Mouse (Mus musculus) hindbrain, embryonic 13.5 days (tissue): ENCODE measurements at regions not wholly inside any gene's neighbourhood (a gene's known extent, or its start where the extent isn't known, plus 50 kb on each side); places are given as distances from the start of the nearest gene placed in this dataset.

Source experiments
- ATAC-seq: fragments of 200-750 bp; cut with Nextera tagmentation; 2 replicates; pipeline ENCODE4 v1.8.0; 2017; ENCODE audit warnings: moderate TSS enrichment; ENCODE audit not compliant: low FRiP score
- H3K27ac ChIP-seq: fragments of 300-500 bp; sonication (generic); 2 replicates; pipeline ENCODE4 v1.5.1; 2015; ENCODE audit warnings: inconsistent platforms, mild to moderate bottlenecking, moderate library complexity
- H3K27me3 ChIP-seq: fragments of 300-500 bp; sonication (generic); 2 replicates; pipeline ENCODE4 v1.6.1; 2015; ENCODE audit warnings: mild to moderate bottlenecking, inconsistent platforms
- H3K36me3 ChIP-seq: fragments of 300-500 bp; sonication (generic); 2 replicates; pipeline ENCODE4 v1.6.1; 2015; ENCODE audit warnings: mild to moderate bottlenecking, inconsistent platforms
- H3K4me1 ChIP-seq: fragments of 300-500 bp; sonication (generic); replicated peaks from 2 replicates; pipeline ENCODE4 v1.6.1; 2015; ENCODE audit warnings: inconsistent platforms
- H3K4me2 ChIP-seq: fragments of 300-500 bp; sonication (generic); 2 replicates; pipeline ENCODE4 v1.6.1; 2015; ENCODE audit warnings: inconsistent platforms, mild to moderate bottlenecking, moderate library complexity
- H3K4me3 ChIP-seq: fragments of 300-500 bp; sonication (generic); 2 replicates; pipeline ENCODE4 v1.5.1; 2015; ENCODE audit warnings: mild to moderate bottlenecking, inconsistent platforms
- H3K9ac ChIP-seq: fragments of 300-500 bp; sonication (generic); 2 replicates; pipeline ENCODE4 v1.6.1; 2015; ENCODE audit warnings: mild to moderate bottlenecking, inconsistent platforms
- H3K9me3 ChIP-seq: fragments of 300-500 bp; sonication (generic); 2 replicates; pipeline ENCODE4 v1.6.1; 2016; ENCODE audit warnings: inconsistent platforms
- WGBS: fragments of 180-500 bp; shearing (Covaris S2); methylation state at CpG from one replicate; pipeline ENCODE4 v1.1.7; 2015; 5-methylcytosine and 5-hydroxymethylcytosine counted together

DNA sequence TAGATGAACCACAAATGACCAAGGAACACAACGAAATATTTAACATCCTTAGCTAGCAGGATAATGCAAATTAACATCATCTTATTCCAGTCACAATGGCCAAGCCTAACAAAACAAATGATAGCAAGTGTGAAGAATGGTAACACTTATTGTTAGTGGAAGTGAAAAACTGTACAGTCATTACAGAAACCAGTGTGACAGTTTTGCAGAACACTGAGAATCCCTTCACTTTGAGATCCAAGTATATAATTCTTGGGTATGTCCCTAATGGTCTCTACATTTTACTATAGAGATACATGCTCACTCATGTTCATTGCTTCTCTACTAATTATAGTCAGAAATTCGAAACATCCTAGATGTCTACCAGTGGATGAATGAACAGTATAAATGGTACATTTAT lies 212.3 kb downstream of the Tmem161b start:
- no peak for ATAC-seq
- WGBS, result 75% methylated on average over 2 of the region's 2 CpGs

DNA sequence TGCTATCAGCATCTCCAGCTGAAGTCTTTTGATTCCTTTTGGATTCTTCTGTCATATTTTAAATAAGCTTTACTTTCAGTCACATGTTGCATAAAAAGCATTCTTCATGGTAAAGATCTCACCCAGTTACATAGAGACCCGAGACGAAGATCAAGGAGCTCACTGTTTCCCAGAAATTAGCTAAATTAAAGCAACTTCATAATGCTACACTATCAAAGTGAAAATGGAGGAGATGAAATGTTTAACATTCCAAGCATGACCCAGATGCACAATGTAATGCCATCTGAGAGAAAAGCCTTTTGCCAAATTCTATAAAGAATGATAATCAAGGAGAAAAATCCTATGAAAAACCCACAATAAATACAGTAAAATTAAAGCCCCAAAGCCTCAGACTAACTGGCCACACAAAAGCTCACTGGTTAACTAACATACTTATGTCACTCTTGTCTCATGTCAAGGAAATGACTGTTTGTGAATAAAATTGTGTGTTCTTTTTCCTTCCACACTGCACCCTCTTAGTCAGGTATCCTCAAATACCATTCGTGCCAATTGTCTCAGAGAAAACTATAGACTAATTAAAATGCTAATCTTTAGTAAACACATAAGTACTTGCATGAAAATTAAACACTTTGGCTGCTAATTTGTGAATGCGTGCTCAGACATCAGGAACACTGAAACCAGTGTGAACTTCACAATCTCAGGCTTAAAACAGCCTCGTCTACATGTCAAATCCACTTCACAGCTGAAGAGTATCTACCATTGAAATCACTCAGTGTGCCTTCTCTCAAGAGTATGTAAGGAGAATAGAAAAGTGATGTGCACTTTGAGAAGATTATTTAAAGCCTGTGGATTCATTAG lies 215.7 kb downstream of the Tmem161b start:
- Histone ChIP-seq H3K4me1 (no peaks in the 10 kb centered on the region), H3K4me2 (no peak overlapping the region)
- 70% methylated on average over 5 of the region's 5 CpGs for WGBS

More for the DNA sequence above, 212.3 kb downstream of the Tmem161b start:
- H3K27me3 ChIP-seq, result no peaks in the 10 kb centered on the region
- no peak overlapping the region for H3K4me2 ChIP-seq
- H3K27ac ChIP-seq, result no peak overlapping the region
- H3K36me3 ChIP-seq, result no peaks in the 10 kb centered on the region
- no peak overlapping the region for H3K4me3 ChIP-seq
- H3K9me3 ChIP-seq, result no peaks in the 10 kb centered on the region
- no peak overlapping the region for H3K9ac ChIP-seq
- no peaks in the 10 kb centered on the region for H3K4me1 ChIP-seq

DNA sequence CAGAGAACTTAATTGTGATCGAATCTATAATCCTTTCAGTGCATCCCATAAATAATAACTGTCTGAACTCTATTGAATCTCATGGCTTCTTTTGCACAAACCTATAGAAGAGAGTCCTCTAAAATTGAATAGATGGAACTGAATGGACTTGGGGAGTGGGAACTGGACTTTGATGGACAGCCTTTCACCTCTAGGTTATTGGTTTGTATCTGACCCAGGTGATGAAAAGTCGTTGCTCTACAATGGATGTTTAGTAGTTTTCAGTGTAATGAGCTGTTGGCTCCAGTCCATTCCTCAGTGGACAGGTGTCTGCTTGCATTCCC lies 216.3 kb downstream of the Tmem161b start:
- Histone ChIP-seq H3K36me3 (no peaks in the 10 kb centered on the region), H3K4me1 (no peaks in the 10 kb centered on the region), H3K4me2 (no peak overlapping the region), H3K27ac (no peak overlapping the region), H3K9me3 (no peaks in the 10 kb centered on the region), H3K4me3 (no peak overlapping the region), H3K27me3 (no peaks in the 10 kb centered on the region), H3K9ac (no peak overlapping the region)
- 81% methylated on average over 2 of the region's 2 CpGs for WGBS
- ATAC-seq, result no peak

More for the DNA sequence above, 215.7 kb downstream of the Tmem161b start:
- no peak overlapping the region for H3K4me3 ChIP-seq
- no peaks in the 10 kb centered on the region for H3K36me3 ChIP-seq
- H3K27me3 ChIP-seq, result no peaks in the 10 kb centered on the region
- no peak overlapping the region for H3K9ac ChIP-seq
- no peak overlapping the region for H3K27ac ChIP-seq
- ATAC-seq, result no peak
- no peaks in the 10 kb centered on the region for H3K9me3 ChIP-seq

GRCm38 (mm10) chr13:84448514-84448913 lies 226.4 kb downstream of the Tmem161b start:
- no peaks in the 10 kb centered on the region for H3K36me3 ChIP-seq
- peak overlapping the region; percentile 72 for H3K27ac ChIP-seq
- ATAC-seq, result peak; percentile 47
- H3K9ac ChIP-seq, result no peak overlapping the region
- H3K4me2 ChIP-seq, result no peak overlapping the region
- H3K4me1 ChIP-seq, result peaks cover 4% of the 10 kb centered on the region; the same call in 1 of the 2 replicates
- H3K9me3 ChIP-seq, result no peaks in the 10 kb centered on the region
- 45% methylated on average over 2 of the region's 2 CpGs for WGBS
- no peak overlapping the region for H3K4me3 ChIP-seq
- no peaks in the 10 kb centered on the region for H3K27me3 ChIP-seq

DNA sequence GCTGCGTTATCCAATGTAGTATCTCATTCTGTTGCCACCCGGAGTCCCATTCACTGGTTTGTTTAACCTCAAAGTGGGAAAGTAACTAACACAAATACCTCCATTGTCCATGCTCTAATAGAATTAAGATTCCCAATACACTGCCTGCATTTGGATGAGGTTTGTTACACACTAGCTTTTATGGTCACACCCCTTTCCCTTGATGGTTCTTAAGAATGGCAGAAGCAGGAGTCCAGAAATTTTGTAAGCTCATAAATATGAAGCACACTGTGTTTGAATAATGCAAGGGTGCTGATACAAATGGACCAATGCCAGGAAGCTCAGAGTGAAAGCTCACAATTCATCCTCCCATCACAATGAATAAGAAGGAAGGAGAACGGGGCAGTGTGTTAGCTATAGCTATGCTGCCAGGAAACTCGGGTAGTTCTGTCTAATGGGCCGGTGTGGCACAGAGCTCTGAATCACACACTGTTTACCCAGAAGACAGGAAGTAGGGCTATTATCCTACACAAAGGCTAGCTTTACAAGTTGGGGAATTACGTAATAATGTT lies 227.0 kb downstream of the Tmem161b start:
- no peaks in the 10 kb centered on the region for H3K9me3 ChIP-seq
- ATAC-seq, result peak; percentile 97
- H3K27me3 ChIP-seq, result no peaks in the 10 kb centered on the region
- peaks cover 4% of the 10 kb centered on the region; the same call in 1 of the 2 replicates for H3K4me1 ChIP-seq
- H3K4me3 ChIP-seq, result no peak overlapping the region
- no peak overlapping the region for H3K4me2 ChIP-seq
- H3K36me3 ChIP-seq, result no peaks in the 10 kb centered on the region
- 22% methylated on average over 6 of the region's 6 CpGs for WGBS
- H3K9ac ChIP-seq, result no peak overlapping the region
- H3K27ac ChIP-seq, result no peak overlapping the region
